Mouse (Mus musculus): Measurements from ENCODE around the gene Repin1. TPM values are rescaled to one million over a fixed set of nuclear protein-coding genes. Genes with fewer than 3 reads are reported as not detected.
A peak's percentile ranks its signal among the peaks of the same experiment; 100 is the strongest.

Repin1 gene
- polyA plus RNA-seq, 1 experiment from 2014 or later, result 28.6 TPM

- peaks cover 9% of the 10 kb centered on the region for H3K4me1 ChIP-seq (ENCODE audit: control insufficient read depth, insufficient read depth, low read length)
- H3K9me3 ChIP-seq (replicated peaks; ENCODE audit: control insufficient read depth, low read length), result no peaks in the 10 kb centered on the region
- H3K27me3 ChIP-seq (ENCODE audit: control insufficient read depth, insufficient read depth, low read length), result no peaks in the 10 kb centered on the region
- peak overlapping the region; percentile 79 for H3K4me2 ChIP-seq (ENCODE audit: low read depth, low read length)
- peak; percentile 83 for ATAC-seq (replicated peaks; ENCODE audit: extremely low read depth, insufficient read depth, low FRiP score)
- H3K9ac ChIP-seq (ENCODE audit: low read length), result peak overlapping the region; percentile 77
- WGBS, result 32% methylated on average over 13 of the region's 14 CpGs
- H3K4me3 ChIP-seq (ENCODE audit: low read length), result peak overlapping the region; percentile 66
- peak overlapping the region; percentile 98 for H3K27ac ChIP-seq (ENCODE audit: low read length)
- H3K36me3 ChIP-seq (ENCODE audit: control insufficient read depth, insufficient read depth), result peaks cover 5% of the 10 kb centered on the region; the same call in 1 of the 2 replicates
Measured at GRCm38 (mm10) chr6:48555104-48555890, 38.4 kb upstream of the Repin1 start.

- Histone ChIP-seq H3K4me2 (ENCODE audit: low read depth, low read length) (no peak overlapping the region; the same call in 1 of the 2 replicates), H3K4me1 (ENCODE audit: control insufficient read depth, insufficient read depth, low read length) (peaks cover 9% of the 10 kb centered on the region), H3K36me3 (ENCODE audit: control insufficient read depth, insufficient read depth) (peaks cover 5% of the 10 kb centered on the region; the same call in 1 of the 2 replicates), H3K9me3 (replicated peaks; ENCODE audit: control insufficient read depth, low read length) (no peaks in the 10 kb centered on the region), H3K9ac (ENCODE audit: low read length) (no peak overlapping the region), H3K4me3 (ENCODE audit: low read length) (no peak overlapping the region), H3K27me3 (ENCODE audit: control insufficient read depth, insufficient read depth, low read length) (no peaks in the 10 kb centered on the region), H3K27ac (ENCODE audit: low read length) (no peak overlapping the region; the same call in 1 of the 2 replicates)
- 91% methylated on average over 3 of the region's 3 CpGs for WGBS
- ATAC-seq (replicated peaks; ENCODE audit: extremely low read depth, insufficient read depth, low FRiP score), result no peak
Measured at GRCm38 (mm10) chr6:48555956-48556355, 37.7 kb upstream of the Repin1 start.

GRCm38 (mm10) chr6:48565693-48566310 is 27.9 kb upstream of the Repin1 start:
- no peaks in the 10 kb centered on the region for H3K36me3 ChIP-seq (ENCODE audit: control insufficient read depth, insufficient read depth)
- peak overlapping the region; percentile 43 for H3K27ac ChIP-seq (ENCODE audit: low read length)
- H3K4me1 ChIP-seq (ENCODE audit: control insufficient read depth, insufficient read depth, low read length), result peaks cover 34% of the 10 kb centered on the region
- H3K4me3 ChIP-seq (ENCODE audit: low read length), result no peak overlapping the region
- no peaks in the 10 kb centered on the region for H3K27me3 ChIP-seq (ENCODE audit: control insufficient read depth, insufficient read depth, low read length)
- H3K4me2 ChIP-seq (ENCODE audit: low read depth, low read length), result no peak overlapping the region
- no peak for ATAC-seq (replicated peaks; ENCODE audit: extremely low read depth, insufficient read depth, low FRiP score)
- 73% methylated on average over 4 of the region's 4 CpGs for WGBS
- H3K9me3 ChIP-seq (replicated peaks; ENCODE audit: control insufficient read depth, low read length), result no peaks in the 10 kb centered on the region
- no peak overlapping the region for H3K9ac ChIP-seq (ENCODE audit: low read length)

GRCm38 (mm10) chr6:48566312-48566711 is 27.4 kb upstream of the Repin1 start:
- Histone ChIP-seq H3K9me3 (replicated peaks; ENCODE audit: control insufficient read depth, low read length) (no peaks in the 10 kb centered on the region), H3K4me2 (ENCODE audit: low read depth, low read length) (no peak overlapping the region), H3K36me3 (ENCODE audit: control insufficient read depth, insufficient read depth) (no peaks in the 10 kb centered on the region), H3K4me3 (ENCODE audit: low read length) (no peak overlapping the region), H3K27me3 (ENCODE audit: control insufficient read depth, insufficient read depth, low read length) (no peaks in the 10 kb centered on the region), H3K4me1 (ENCODE audit: control insufficient read depth, insufficient read depth, low read length) (peaks cover 34% of the 10 kb centered on the region), H3K9ac (ENCODE audit: low read length) (no peak overlapping the region), H3K27ac (ENCODE audit: low read length) (peak overlapping the region; percentile 43)
- peak; percentile 53 for ATAC-seq (replicated peaks; ENCODE audit: extremely low read depth, insufficient read depth, low FRiP score)
- WGBS, result 6% methylated on average over 5 of the region's 5 CpGs

- H3K27ac ChIP-seq (ENCODE audit: low read length), result peak overlapping the region; percentile 84
- H3K4me1 ChIP-seq (ENCODE audit: control insufficient read depth, insufficient read depth, low read length), result peaks cover 43% of the 10 kb centered on the region
Measured at GRCm38 (mm10) chr6:48568036-48568984, 25.4 kb upstream of the Repin1 start.

GRCm38 (mm10) chr6:48569065-48569807 is 24.4 kb upstream of the Repin1 start:
- Histone ChIP-seq H3K4me3 (ENCODE audit: low read length) (peak overlapping the region; percentile 30; the same call in 1 of the 2 replicates), H3K4me2 (ENCODE audit: low read depth, low read length) (peak overlapping the region; percentile 59), H3K36me3 (ENCODE audit: control insufficient read depth, insufficient read depth) (no peaks in the 10 kb centered on the region), H3K4me1 (ENCODE audit: control insufficient read depth, insufficient read depth, low read length) (peaks cover 44% of the 10 kb centered on the region), H3K27ac (ENCODE audit: low read length) (peak overlapping the region; percentile 84), H3K9ac (ENCODE audit: low read length) (peak overlapping the region; percentile 64), H3K9me3 (replicated peaks; ENCODE audit: control insufficient read depth, low read length) (no peaks in the 10 kb centered on the region), H3K27me3 (ENCODE audit: control insufficient read depth, insufficient read depth, low read length) (no peaks in the 10 kb centered on the region)
- 0 out of 2 replicates have a peak, but pooled peaks have one; percentile 2 for ATAC-seq (replicated peaks; ENCODE audit: extremely low read depth, insufficient read depth, low FRiP score)
- WGBS, result 34% methylated on average over 8 of the region's 8 CpGs

More at GRCm38 (mm10) chr6:48568036-48568984, 25.4 kb upstream of the Repin1 start:
- no peaks in the 10 kb centered on the region for H3K36me3 ChIP-seq (ENCODE audit: control insufficient read depth, insufficient read depth)
- H3K4me2 ChIP-seq (ENCODE audit: low read depth, low read length), result peak overlapping the region; percentile 59
- ATAC-seq (replicated peaks; ENCODE audit: extremely low read depth, insufficient read depth, low FRiP score), result peak; percentile 79
- peak overlapping the region; percentile 30 for H3K4me3 ChIP-seq (ENCODE audit: low read length)
- H3K9ac ChIP-seq (ENCODE audit: low read length), result peak overlapping the region; percentile 64
- H3K27me3 ChIP-seq (ENCODE audit: control insufficient read depth, insufficient read depth, low read length), result no peaks in the 10 kb centered on the region
- no peaks in the 10 kb centered on the region for H3K9me3 ChIP-seq (replicated peaks; ENCODE audit: control insufficient read depth, low read length)
- WGBS, result 28% methylated on average over 21 of the region's 21 CpGs

GRCm38 (mm10) chr6:48572014-48572413 is 21.7 kb upstream of the Repin1 start:
- Histone ChIP-seq H3K9me3 (replicated peaks; ENCODE audit: control insufficient read depth, low read length) (no peaks in the 10 kb centered on the region), H3K27me3 (ENCODE audit: control insufficient read depth, insufficient read depth, low read length) (no peaks in the 10 kb centered on the region), H3K36me3 (ENCODE audit: control insufficient read depth, insufficient read depth) (no peaks in the 10 kb centered on the region), H3K4me2 (ENCODE audit: low read depth, low read length) (peak overlapping the region; percentile 44), H3K27ac (ENCODE audit: low read length) (peak overlapping the region; percentile 79), H3K9ac (ENCODE audit: low read length) (peak overlapping the region; percentile 60; the same call in 1 of the 2 replicates), H3K4me1 (ENCODE audit: control insufficient read depth, insufficient read depth, low read length) (peaks cover 31% of the 10 kb centered on the region), H3K4me3 (ENCODE audit: low read length) (peak overlapping the region; percentile 27)
- no peak for ATAC-seq (replicated peaks; ENCODE audit: extremely low read depth, insufficient read depth, low FRiP score)
- WGBS, result 85% methylated on average over 5 of the region's 5 CpGs

GRCm38 (mm10) chr6:48572572-48573061 is 21.1 kb upstream of the Repin1 start, which contains the start of gene Rarres2:
Gene Rarres2 (minus strand): TSS chr6:48572789.
- H3K27ac ChIP-seq (ENCODE audit: low read length), result peak within 1 kb of the TSS; percentile 79
- peaks cover 30% of the 10 kb centered on the region for H3K4me1 ChIP-seq (ENCODE audit: control insufficient read depth, insufficient read depth, low read length)
- H3K27me3 ChIP-seq (ENCODE audit: control insufficient read depth, insufficient read depth, low read length), result no peaks in the 10 kb centered on the region
- WGBS, result 23% methylated on average over 6 of the region's 6 CpGs
- peak within 1 kb of the TSS; percentile 60 for H3K9ac ChIP-seq (ENCODE audit: low read length)
- peak; percentile 26; the same call in 1 of the 2 replicates for ATAC-seq (replicated peaks; ENCODE audit: extremely low read depth, insufficient read depth, low FRiP score)
- H3K4me3 ChIP-seq (ENCODE audit: low read length), result peak within 1 kb of the TSS; percentile 27
- H3K4me2 ChIP-seq (ENCODE audit: low read depth, low read length), result peak within 1 kb of the TSS; percentile 44
- no peaks in the 10 kb centered on the region for H3K9me3 ChIP-seq (replicated peaks; ENCODE audit: control insufficient read depth, low read length)
- H3K36me3 ChIP-seq (ENCODE audit: control insufficient read depth, insufficient read depth), result no peaks in the 10 kb centered on the region
